Mouse (Mus musculus) midbrain, embryonic 14.5 days (tissue): Measurements from ENCODE around the gene Zmym2. TPM values are rescaled to one million over a fixed set of nuclear protein-coding genes. Genes with fewer than 3 reads are reported as not detected.
"Not testable (repeated sequence)": the region's sequence is repeated elsewhere in the genome, so short reads cannot be mapped to it uniquely, and the experiment has no call there.

Experiments
- ATAC-seq: fragments of 200-750 bp; cut with Nextera tagmentation; 2 replicates; pipeline ENCODE4 v1.8.0; 2017; ENCODE audit warnings: moderate number of reproducible peaks, moderate library complexity; ENCODE audit not compliant: low FRiP score, low TSS enrichment
- DNase-seq: peaks from one replicate; pipeline ENCODE4 v3.0.0-alpha.2; 2015
- H3K27ac ChIP-seq: fragments of 300-500 bp; sonication (generic); replicated peaks from 2 replicates; pipeline ENCODE4 v1.5.1; 2014; ENCODE audit warnings: mild to moderate bottlenecking, low read depth, low read length, moderate library complexity
- H3K27me3 ChIP-seq: fragments of 300-500 bp; sonication (generic); 2 replicates; pipeline ENCODE4 v1.6.1; 2014; ENCODE audit warnings: low read length, control low read depth, mixed read lengths; ENCODE audit not compliant: control insufficient read depth, insufficient read depth
- H3K36me3 ChIP-seq: fragments of 300-500 bp; sonication (generic); 2 replicates; pipeline ENCODE4 v1.6.1; 2014; ENCODE audit warnings: low read length, control low read depth; ENCODE audit not compliant: control insufficient read depth, insufficient read depth
- H3K4me1 ChIP-seq: fragments of 300-500 bp; sonication (generic); 2 replicates; pipeline ENCODE4 v1.6.1; 2014; ENCODE audit warnings: mild to moderate bottlenecking, antibody characterized with exemption, low read length, control low read depth; ENCODE audit not compliant: control insufficient read depth, insufficient read depth
- H3K4me2 ChIP-seq: fragments of 300-500 bp; sonication (generic); 2 replicates; pipeline ENCODE4 v1.6.1; 2014; ENCODE audit warnings: mild to moderate bottlenecking, low read length, moderate library complexity
- H3K4me3 ChIP-seq: fragments of 300-500 bp; sonication (generic); replicated peaks from 2 replicates; pipeline ENCODE4 v1.5.1; 2014; ENCODE audit warnings: low read depth, low read length
- H3K9ac ChIP-seq: fragments of 300-500 bp; sonication (generic); replicated peaks from 2 replicates; pipeline ENCODE4 v1.6.1; 2014; ENCODE audit warnings: mild to moderate bottlenecking, low read length, moderate library complexity
- H3K9me3 ChIP-seq: fragments of 300-500 bp; sonication (generic); 2 replicates; pipeline ENCODE4 v1.6.1; 2016; ENCODE audit warnings: low read length, control low read depth, mixed read lengths; ENCODE audit not compliant: control insufficient read depth
- WGBS: fragments of 180-500 bp; shearing (Covaris S2); extraction: QIAGEN DNeasy Blood & Tissue Kit; methylation state at CpG from one replicate; pipeline ENCODE4 v1.1.7; 2014; 5-methylcytosine and 5-hydroxymethylcytosine counted together
- polyA plus RNA-seq: library from polyadenylated mRNA; unstranded; fragments of >200 nt; fragmentation: Nextera tagmentation; extraction: Ambion mirVana; gene quantifications from 2 replicates; pipeline ENCODE4 v1.2.1, GENCODE M21; 2014

Gene Zmym2
- polyA plus RNA-seq, 1 experiment from 2014 or later = 68.7 TPM

- no peak for ATAC-seq
- Histone ChIP-seq H3K4me3 (no peak overlapping the region), H3K4me2 (no peak overlapping the region), H3K27ac (no peak overlapping the region), H3K9ac (no peak overlapping the region), H3K36me3 (no peaks in the 10 kb centered on the region), H3K9me3 (no peaks in the 10 kb centered on the region), H3K27me3 (no peaks in the 10 kb centered on the region), H3K4me1 (no peaks in the 10 kb centered on the region)
- DNase-seq = no peak
These were observed 10.8 kb upstream of the Zmym2 start for GRCm38 (mm10) chr14:56875586-56876159.

DNA sequence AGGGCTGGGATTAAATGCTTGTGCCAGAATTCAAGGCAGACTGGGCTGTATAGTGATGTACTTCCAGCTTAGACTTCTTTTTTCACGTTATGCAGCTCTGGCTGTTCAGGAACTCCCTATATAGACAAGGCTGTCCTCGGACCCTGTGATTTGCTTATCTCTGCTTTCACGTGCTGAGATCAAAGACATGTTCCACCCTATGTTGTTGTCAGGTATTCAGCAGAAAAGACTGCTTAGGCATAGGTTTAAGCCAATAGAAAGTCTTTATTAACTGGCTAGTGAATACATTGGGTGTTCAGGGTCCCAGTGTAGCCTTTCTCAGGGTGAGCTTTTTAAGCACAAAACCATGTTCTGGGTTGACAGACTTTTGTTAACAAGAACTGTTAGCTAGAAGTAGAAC, 5.2 kb upstream of the Zmym2 start:
- Histone ChIP-seq H3K27ac (no peak overlapping the region), H3K4me2 (no peak overlapping the region), H3K9me3 (no peaks in the 10 kb centered on the region), H3K4me3 (no peak overlapping the region), H3K36me3 (no peaks in the 10 kb centered on the region), H3K27me3 (no peaks in the 10 kb centered on the region), H3K9ac (no peak overlapping the region), H3K4me1 (no peaks in the 10 kb centered on the region)
- WGBS = 69% methylated on average over 3 of the region's 3 CpGs
- DNase-seq (no peak), ATAC-seq (no peak)

DNA sequence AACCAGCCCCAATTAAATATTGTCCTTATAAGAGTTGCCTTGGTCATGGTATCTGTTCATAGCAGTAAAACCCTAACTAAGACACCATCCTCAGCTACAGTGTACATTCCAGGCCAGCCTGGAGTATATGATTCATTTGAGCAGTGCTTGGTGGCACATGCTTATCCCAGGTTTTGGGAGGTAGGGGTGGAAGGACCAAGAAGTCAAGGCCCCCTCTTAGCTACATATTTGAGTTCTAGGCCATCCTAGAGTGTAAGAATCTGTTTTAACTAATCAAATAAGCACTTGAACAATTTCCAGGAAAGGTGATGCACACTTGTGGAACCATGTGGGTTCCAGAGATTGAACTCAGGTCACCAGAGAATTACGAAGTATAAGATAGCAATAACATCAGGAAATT, 3.0 kb upstream of the Zmym2 start:
- ATAC-seq (no peak), DNase-seq (no peak)
- Histone ChIP-seq H3K27me3 (no peaks in the 10 kb centered on the region), H3K9me3 (no peaks in the 10 kb centered on the region), H3K4me3 (no peak overlapping the region), H3K4me2 (no peak overlapping the region), H3K36me3 (no peaks in the 10 kb centered on the region), H3K9ac (no peak overlapping the region), H3K4me1 (peaks cover 2% of the 10 kb centered on the region; the same call in 1 of the 2 replicates), H3K27ac (no peak overlapping the region)
- 98% methylated on average over 1 of the region's 1 CpGs for WGBS

DNA sequence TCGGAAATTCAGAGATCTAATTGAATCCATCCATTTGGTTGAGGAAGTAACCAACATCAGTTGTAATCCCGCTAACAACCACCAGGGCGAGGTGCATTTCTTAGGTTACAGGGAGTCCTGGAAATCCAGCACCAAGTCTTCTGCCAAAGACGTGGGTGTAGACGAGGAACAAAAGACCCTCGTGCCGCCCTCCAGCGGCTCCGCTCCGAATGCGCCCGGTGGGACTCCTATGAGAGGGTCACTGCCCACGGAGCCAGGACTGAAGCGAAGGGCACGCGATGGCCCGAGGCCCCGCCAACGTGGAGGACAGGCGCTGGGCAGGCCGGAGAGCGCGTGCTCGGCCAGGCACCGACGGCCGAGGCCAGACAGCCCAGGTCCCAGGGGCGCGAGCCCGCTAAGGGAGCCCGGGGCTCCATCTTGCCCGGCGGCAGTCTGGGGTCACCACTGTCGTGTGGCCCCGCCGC, 1.1 kb upstream of the Zmym2 start:
- under 1% methylated on average over 36 of the region's 36 CpGs for WGBS
- peak overlapping the region; percentile 51 for H3K4me3 ChIP-seq
- H3K9me3 ChIP-seq = no peaks in the 10 kb centered on the region
- no peaks in the 10 kb centered on the region for H3K27me3 ChIP-seq
- H3K4me2 ChIP-seq = peak overlapping the region; percentile 58
- peak; percentile 18 for ATAC-seq
- H3K9ac ChIP-seq = peak overlapping the region; percentile 53; the same call in 1 of the 2 replicates
- H3K27ac ChIP-seq = peak overlapping the region; percentile 92
- peaks cover 3% of the 10 kb centered on the region for H3K36me3 ChIP-seq
- DNase-seq = peak; percentile 93
- peaks cover 19% of the 10 kb centered on the region for H3K4me1 ChIP-seq

DNA sequence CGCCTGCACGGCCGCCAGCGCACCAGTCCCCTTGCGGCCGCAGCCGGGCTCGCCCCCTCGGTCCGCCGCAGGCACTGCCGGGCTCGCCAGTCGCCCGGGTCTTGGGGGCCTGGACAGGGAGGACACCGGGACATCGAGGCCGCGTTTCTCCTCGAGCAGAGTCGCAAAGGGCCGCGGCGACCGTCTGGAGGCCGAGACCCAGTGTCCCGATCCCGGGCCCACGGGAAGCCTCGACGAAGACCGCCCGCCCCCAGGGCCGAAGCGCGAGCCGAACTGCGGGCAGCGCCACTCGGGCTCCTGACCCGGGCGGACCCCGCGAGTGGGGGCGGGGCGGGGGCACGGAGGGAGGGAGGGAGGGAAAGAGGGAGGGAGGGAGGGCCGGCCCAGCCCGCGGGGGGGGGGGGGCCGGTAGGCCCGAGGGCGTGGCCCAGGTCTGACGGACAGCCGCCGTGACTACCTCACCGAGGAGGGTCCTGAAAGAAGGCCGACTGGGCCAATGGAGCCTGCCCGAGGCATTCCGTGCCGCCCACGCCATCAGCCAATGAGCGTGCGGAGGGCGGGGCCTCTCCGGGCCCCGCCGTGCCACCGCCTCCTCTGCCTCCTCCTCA, 363 bp upstream of the Zmym2 start:
- Histone ChIP-seq H3K4me1 (peaks cover 22% of the 10 kb centered on the region), H3K4me2 (peak overlapping the region; percentile 58), H3K27ac (peak overlapping the region; percentile 92), H3K9ac (peak overlapping the region; percentile 68), H3K4me3 (peak overlapping the region; percentile 51)
- peak; percentile 91 for DNase-seq
- not testable (repeated sequence) for H3K36me3 ChIP-seq, H3K27me3 ChIP-seq, H3K9me3 ChIP-seq
- peak; percentile 97 for ATAC-seq
- WGBS = under 1% methylated on average over 50 of the region's 69 CpGs

DNA sequence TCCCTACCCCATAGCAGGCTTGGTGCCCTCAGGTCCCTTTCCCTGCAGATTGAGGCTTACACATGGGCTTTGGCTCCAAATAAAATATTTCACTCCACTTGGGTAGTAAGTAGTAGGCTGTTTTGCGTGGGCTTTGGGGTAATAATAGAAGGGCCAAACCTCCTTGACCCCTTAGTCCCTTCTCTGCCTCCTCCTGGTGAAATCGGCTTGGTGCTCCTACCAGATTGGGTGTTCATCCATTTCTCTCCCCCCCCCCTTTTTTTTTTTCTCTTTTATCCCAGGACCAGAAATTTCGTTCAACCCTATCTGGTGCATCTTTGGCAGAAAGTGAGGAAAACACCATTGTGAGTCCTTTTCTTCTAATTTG, 1.0 kb downstream of the Zmym2 start:
- no peaks in the 10 kb centered on the region for H3K9me3 ChIP-seq
- peak overlapping the region; percentile 62 for H3K4me2 ChIP-seq
- peaks cover 22% of the 10 kb centered on the region for H3K4me1 ChIP-seq
- WGBS = 2% methylated on average over 3 of the region's 3 CpGs
- H3K4me3 ChIP-seq = peak overlapping the region; percentile 73
- no peaks in the 10 kb centered on the region for H3K27me3 ChIP-seq
- DNase-seq = no peak
- peaks cover 6% of the 10 kb centered on the region for H3K36me3 ChIP-seq
- peak overlapping the region; percentile 98 for H3K27ac ChIP-seq
- no peak for ATAC-seq
- H3K9ac ChIP-seq = peak overlapping the region; percentile 96

DNA sequence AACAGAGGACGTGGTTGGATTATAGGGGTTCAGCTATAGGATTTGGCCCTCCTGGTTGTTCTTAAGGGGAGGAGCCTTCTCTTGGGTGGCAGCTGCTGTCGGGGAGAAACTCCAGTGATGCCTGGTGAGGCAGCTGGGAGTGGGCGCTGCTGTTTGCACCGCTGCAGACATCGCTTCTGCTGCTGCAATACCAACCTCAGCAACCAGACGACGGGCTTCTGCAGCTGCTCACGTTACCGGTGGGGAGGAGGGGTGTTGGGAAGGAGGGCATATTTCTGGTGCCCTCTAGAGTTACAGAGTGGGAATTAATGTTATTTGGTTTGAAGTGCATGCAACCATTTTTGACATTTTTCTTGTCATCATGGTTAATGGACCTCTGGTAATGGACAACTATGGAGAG, 1.4 kb downstream of the Zmym2 start:
- DNase-seq (peak; percentile 87), ATAC-seq (no peak)
- Histone ChIP-seq H3K27ac (peak overlapping the region; percentile 98), H3K4me2 (peak overlapping the region; percentile 62), H3K9me3 (no peaks in the 10 kb centered on the region), H3K4me3 (peak overlapping the region; percentile 73), H3K9ac (peak overlapping the region; percentile 96), H3K36me3 (peaks cover 6% of the 10 kb centered on the region), H3K4me1 (peaks cover 22% of the 10 kb centered on the region), H3K27me3 (no peaks in the 10 kb centered on the region)
- WGBS = under 1% methylated on average over 9 of the region's 9 CpGs

- ATAC-seq = no peak
- no peak for DNase-seq
- no peaks in the 10 kb centered on the region for H3K9me3 ChIP-seq
- 72% methylated on average over 2 of the region's 2 CpGs for WGBS
- peak overlapping the region; percentile 62 for H3K4me2 ChIP-seq
- H3K27me3 ChIP-seq = no peaks in the 10 kb centered on the region
- H3K27ac ChIP-seq = no peak overlapping the region
- no peak overlapping the region for H3K9ac ChIP-seq
- peaks cover 9% of the 10 kb centered on the region for H3K36me3 ChIP-seq
- peaks cover 22% of the 10 kb centered on the region for H3K4me1 ChIP-seq
- H3K4me3 ChIP-seq = peak overlapping the region; percentile 73
These were observed 2.0 kb downstream of the Zmym2 start for GRCm38 (mm10) chr14:56888416-56888815.

GRCm38 (mm10) chr14:56894417-56894816, 8.0 kb downstream of the Zmym2 start:
- no peak overlapping the region for H3K27ac ChIP-seq
- no peak overlapping the region for H3K4me2 ChIP-seq
- peaks cover 10% of the 10 kb centered on the region; the same call in 1 of the 2 replicates for H3K4me1 ChIP-seq
- 94% methylated on average over 2 of the region's 2 CpGs for WGBS
- DNase-seq = no peak
- H3K9ac ChIP-seq = no peak overlapping the region
- H3K9me3 ChIP-seq = no peaks in the 10 kb centered on the region
- ATAC-seq = no peak
- no peak overlapping the region for H3K4me3 ChIP-seq
- peaks cover 22% of the 10 kb centered on the region for H3K36me3 ChIP-seq
- no peaks in the 10 kb centered on the region for H3K27me3 ChIP-seq
